Mouse (Mus musculus): ENCODE measurements around the gene Supt6.

- no peak for TF ChIP-seq HCFC1 (IDR thresholded peaks at IDR 0.05; ENCODE audit: low read depth, low read length)
- TF ChIP-seq CTCF (IDR thresholded peaks at IDR 0.05 in 2 of 3, conservative IDR thresholded peaks at IDR 0.05 in 1 of 3; ENCODE audit: control insufficient read depth in 1 of 3, insufficient read depth in 1 of 3, low read depth in 2 of 3, low read length in 3 of 3, poor library complexity in 1 of 3, severe bottlenecking in 1 of 3) = no peak
- TF ChIP-seq JUND (IDR thresholded peaks at IDR 0.05; ENCODE audit: low read depth, low read length) = no peak
Observed at GRCm38 (mm10) chr11:78180081-78180761, 65.6 kb downstream of the Supt6 start.
